Mouse (Mus musculus) heart, postnatal 0 days (tissue): Measurements from ENCODE around the gene Efna2.

Experiments used
- CTCF ChIP-seq: IDR thresholded peaks from 2 replicates; pipeline ENCODE4 v1.5.1; 2016; ENCODE audit warnings: antibody characterized with exemption, control low read depth, low read depth
- EP300 ChIP-seq: IDR thresholded peaks from 2 replicates; pipeline ENCODE4 v1.6.1; 2016; ENCODE audit warnings: antibody characterized with exemption, low read depth

DNA sequence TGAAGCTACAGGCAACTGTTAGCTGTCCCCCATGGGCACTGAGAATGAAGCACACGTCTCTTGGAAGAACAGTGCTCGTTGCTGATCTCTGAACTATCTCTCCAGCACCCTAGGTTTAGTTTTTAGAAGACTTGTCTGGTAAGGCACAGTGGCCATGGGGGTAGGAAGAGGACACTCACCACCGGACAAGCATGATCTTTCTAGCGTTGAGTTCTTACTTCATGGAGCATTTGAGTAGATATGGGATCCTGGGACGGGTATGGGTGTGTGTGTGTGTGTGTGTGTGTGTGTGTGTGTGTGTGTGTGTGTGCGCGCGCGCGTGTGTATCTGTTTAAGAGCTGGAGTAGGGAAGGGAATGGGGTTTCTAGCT is 38.6 kb upstream of the Efna2 start, which contains the start of gene Cbarp:
- no peak for TF ChIP-seq CTCF
- TF ChIP-seq EP300: no peak
